Mouse (Mus musculus): ENCODE data around the gene Dlx6. TPM values are rescaled to one million over a fixed set of nuclear protein-coding genes. Genes with fewer than 3 reads are reported as not detected.

Gene Dlx6
- 10.1 and 15.7 TPM in 2 replicates for polyA plus RNA-seq (2016; fragmentation: Nextera tagmentation; extraction: Ambion mirVana)

GRCm38 (mm10) chr6:6863160-6863870 is at the start of gene Dlx6:
Gene Dlx6 (plus strand): TSS chr6:6863334.
- no peaks in the 10 kb centered on the region for H3K9me3 ChIP-seq
- no peaks in the 10 kb centered on the region for H3K36me3 ChIP-seq (replicated peaks)
- peak within 1 kb of the TSS; percentile 59 for H3K4me3 ChIP-seq (replicated peaks)
- H3K9ac ChIP-seq = peak within 1 kb of the TSS; percentile 83
- H3K4me2 ChIP-seq = peak within 1 kb of the TSS; percentile 76
- WGBS = 1% methylated on average over 45 of the region's 52 CpGs
- H3K4me1 ChIP-seq = peaks cover 20% of the 10 kb centered on the region
- H3K27ac ChIP-seq = peak within 1 kb of the TSS; percentile 97
- ATAC-seq (ENCODE audit: low FRiP score) = peak; percentile 53
- H3K27me3 ChIP-seq = peaks cover 89% of the 10 kb centered on the region

- Histone ChIP-seq H3K27ac (0 out of 2 replicates have a peak overlapping the region, but pooled peaks have one; percentile 9), H3K4me3 (replicated peaks) (no peak overlapping the region), H3K4me2 (no peak overlapping the region), H3K4me1 (peaks cover 7% of the 10 kb centered on the region), H3K9ac (no peak overlapping the region), H3K9me3 (no peaks in the 10 kb centered on the region), H3K36me3 (replicated peaks) (no peaks in the 10 kb centered on the region), H3K27me3 (peaks cover 4% of the 10 kb centered on the region; the same call in 1 of the 2 replicates)
- no peak for ATAC-seq (ENCODE audit: low FRiP score)
- 84% methylated on average over 6 of the region's 6 CpGs for WGBS
Measured at GRCm38 (mm10) chr6:6816821-6817220, 46.3 kb upstream of the Dlx6 start.

- H3K9ac ChIP-seq = no peak overlapping the region
- H3K27ac ChIP-seq = no peak overlapping the region
- no peaks in the 10 kb centered on the region for H3K9me3 ChIP-seq
- no peaks in the 10 kb centered on the region for H3K36me3 ChIP-seq (replicated peaks)
- H3K27me3 ChIP-seq = peaks cover 4% of the 10 kb centered on the region; the same call in 1 of the 2 replicates
- H3K4me1 ChIP-seq = peaks cover 7% of the 10 kb centered on the region
- no peak overlapping the region for H3K4me3 ChIP-seq (replicated peaks)
- ATAC-seq (ENCODE audit: low FRiP score) = peak; percentile 49; the same call in 1 of the 2 replicates
- H3K4me2 ChIP-seq = no peak overlapping the region
- 55% methylated on average over 8 of the region's 9 CpGs for WGBS
Measured at GRCm38 (mm10) chr6:6818036-6818788, 44.9 kb upstream of the Dlx6 start.

- no peaks in the 10 kb centered on the region for H3K36me3 ChIP-seq (replicated peaks)
- peaks cover 4% of the 10 kb centered on the region; the same call in 1 of the 2 replicates for H3K27me3 ChIP-seq
- peaks cover 7% of the 10 kb centered on the region for H3K4me1 ChIP-seq
- H3K4me2 ChIP-seq = peak overlapping the region; percentile 32
- no peak overlapping the region for H3K27ac ChIP-seq
- no peaks in the 10 kb centered on the region for H3K9me3 ChIP-seq
- H3K4me3 ChIP-seq (replicated peaks) = no peak overlapping the region
- H3K9ac ChIP-seq = no peak overlapping the region
- peak; percentile 44; the same call in 1 of the 2 replicates for ATAC-seq (ENCODE audit: low FRiP score)
- WGBS = 10% methylated on average over 7 of the region's 7 CpGs
Measured at GRCm38 (mm10) chr6:6819134-6819533, 44.0 kb upstream of the Dlx6 start.

- no peak for ATAC-seq (ENCODE audit: low FRiP score)
- Histone ChIP-seq H3K36me3 (replicated peaks) (no peaks in the 10 kb centered on the region), H3K9me3 (no peaks in the 10 kb centered on the region), H3K4me1 (no peaks in the 10 kb centered on the region), H3K9ac (no peak overlapping the region), H3K27me3 (0 out of 2 replicates have a peak, but pooled peaks cover 3% of the 10 kb centered on the region), H3K27ac (no peak overlapping the region), H3K4me3 (replicated peaks) (no peak overlapping the region), H3K4me2 (no peak overlapping the region)
Measured at GRCm38 (mm10) chr6:6825313-6825712, 37.8 kb upstream of the Dlx6 start.

GRCm38 (mm10) chr6:6826861-6827260 is 36.3 kb upstream of the Dlx6 start:
- WGBS = 92% methylated on average over 1 of the region's 1 CpGs
- no peak overlapping the region for H3K27ac ChIP-seq
- ATAC-seq (ENCODE audit: low FRiP score) = no peak

GRCm38 (mm10) chr6:6830446-6830845 is 32.7 kb upstream of the Dlx6 start:
- Histone ChIP-seq H3K9ac (no peak overlapping the region), H3K27me3 (0 out of 2 replicates have a peak, but pooled peaks cover 3% of the 10 kb centered on the region), H3K4me3 (replicated peaks) (no peak overlapping the region), H3K27ac (no peak overlapping the region), H3K36me3 (replicated peaks) (no peaks in the 10 kb centered on the region), H3K4me1 (no peaks in the 10 kb centered on the region), H3K9me3 (no peaks in the 10 kb centered on the region), H3K4me2 (no peak overlapping the region)
- 75% methylated on average over 7 of the region's 7 CpGs for WGBS
- ATAC-seq (ENCODE audit: low FRiP score) = no peak

More at GRCm38 (mm10) chr6:6826861-6827260, 36.3 kb upstream of the Dlx6 start:
- Histone ChIP-seq H3K4me2 (no peak overlapping the region), H3K27me3 (0 out of 2 replicates have a peak, but pooled peaks cover 3% of the 10 kb centered on the region), H3K36me3 (replicated peaks) (no peaks in the 10 kb centered on the region), H3K4me3 (replicated peaks) (no peak overlapping the region), H3K4me1 (no peaks in the 10 kb centered on the region), H3K9me3 (no peaks in the 10 kb centered on the region), H3K9ac (no peak overlapping the region)

GRCm38 (mm10) chr6:6833301-6833700 is 29.8 kb upstream of the Dlx6 start:
- peaks cover 4% of the 10 kb centered on the region; the same call in 1 of the 2 replicates for H3K27me3 ChIP-seq
- no peaks in the 10 kb centered on the region for H3K9me3 ChIP-seq
- H3K9ac ChIP-seq = no peak overlapping the region
- no peak overlapping the region for H3K4me3 ChIP-seq (replicated peaks)
- ATAC-seq (ENCODE audit: low FRiP score) = no peak
- no peaks in the 10 kb centered on the region for H3K4me1 ChIP-seq
- no peak overlapping the region for H3K27ac ChIP-seq
- no peaks in the 10 kb centered on the region for H3K36me3 ChIP-seq (replicated peaks)
- no peak overlapping the region for H3K4me2 ChIP-seq
- 91% methylated on average over 3 of the region's 3 CpGs for WGBS

- ATAC-seq (ENCODE audit: low FRiP score) = no peak
- Histone ChIP-seq H3K9me3 (no peaks in the 10 kb centered on the region), H3K27ac (no peak overlapping the region), H3K9ac (no peak overlapping the region), H3K4me2 (no peak overlapping the region), H3K4me1 (peaks cover 3% of the 10 kb centered on the region; the same call in 1 of the 2 replicates), H3K4me3 (replicated peaks) (no peak overlapping the region), H3K36me3 (replicated peaks) (no peaks in the 10 kb centered on the region), H3K27me3 (peaks cover 81% of the 10 kb centered on the region)
- WGBS = 7% methylated on average over 4 of the region's 4 CpGs
Measured at GRCm38 (mm10) chr6:6848541-6848940, 14.6 kb upstream of the Dlx6 start.

- ATAC-seq (ENCODE audit: low FRiP score) = no peak
- Histone ChIP-seq H3K4me1 (peaks cover 3% of the 10 kb centered on the region; the same call in 1 of the 2 replicates), H3K4me2 (0 out of 2 replicates have a peak overlapping the region, but pooled peaks have one; percentile 38), H3K9me3 (no peaks in the 10 kb centered on the region), H3K9ac (no peak overlapping the region), H3K36me3 (replicated peaks) (no peaks in the 10 kb centered on the region), H3K27ac (no peak overlapping the region; the same call in 1 of the 2 replicates), H3K4me3 (replicated peaks) (no peak overlapping the region), H3K27me3 (peaks cover 82% of the 10 kb centered on the region)
- WGBS = under 1% methylated on average over 12 of the region's 12 CpGs
Measured at GRCm38 (mm10) chr6:6849744-6850143, 13.4 kb upstream of the Dlx6 start.

- ATAC-seq (ENCODE audit: low FRiP score) = no peak
- peaks cover 87% of the 10 kb centered on the region for H3K27me3 ChIP-seq
- H3K4me1 ChIP-seq = peaks cover 3% of the 10 kb centered on the region; the same call in 1 of the 2 replicates
- 1% methylated on average over 26 of the region's 26 CpGs for WGBS
- H3K9me3 ChIP-seq = no peaks in the 10 kb centered on the region
- H3K4me3 ChIP-seq (replicated peaks) = peak overlapping the region; percentile 16; the same call in 1 of the 2 replicates
- H3K9ac ChIP-seq = 0 out of 2 replicates have a peak overlapping the region, but pooled peaks have one; percentile 22
- H3K27ac ChIP-seq = peak overlapping the region; percentile 77
- no peaks in the 10 kb centered on the region for H3K36me3 ChIP-seq (replicated peaks)
- peak overlapping the region; percentile 38 for H3K4me2 ChIP-seq
Measured at GRCm38 (mm10) chr6:6850324-6851060, 12.6 kb upstream of the Dlx6 start.

Measured in forebrain, embryonic 12.5 days (tissue).